Mouse (Mus musculus) embryonic stem cell, embryonic (primary cell): ENCODE results near the gene Galnt6.

Experiments
- CTCF ChIA-PET, 4 experiments: fragments of 300-600 bp in 2 of 4; fragments of 350-600 bp in 2 of 4; sonication (Branson Sonifier 250); formaldehyde crosslinking; loops; one replicate each; lab custom pipeline; 2022; ENCODE audit warnings: inconsistent platforms in 2 of 4; lab: Charles Lee
- POLR2A ChIA-PET, 4 experiments: fragments of 300-600 bp in 2 of 4; fragments of 350-600 bp in 2 of 4; sonication (Branson Sonifier 250); formaldehyde crosslinking; loops; one replicate each; lab custom pipeline; 2022; ENCODE audit warnings: antibody characterized with exemption in 4 of 4, inconsistent platforms in 1 of 4; lab: Charles Lee

The Galnt6 gene

DNA sequence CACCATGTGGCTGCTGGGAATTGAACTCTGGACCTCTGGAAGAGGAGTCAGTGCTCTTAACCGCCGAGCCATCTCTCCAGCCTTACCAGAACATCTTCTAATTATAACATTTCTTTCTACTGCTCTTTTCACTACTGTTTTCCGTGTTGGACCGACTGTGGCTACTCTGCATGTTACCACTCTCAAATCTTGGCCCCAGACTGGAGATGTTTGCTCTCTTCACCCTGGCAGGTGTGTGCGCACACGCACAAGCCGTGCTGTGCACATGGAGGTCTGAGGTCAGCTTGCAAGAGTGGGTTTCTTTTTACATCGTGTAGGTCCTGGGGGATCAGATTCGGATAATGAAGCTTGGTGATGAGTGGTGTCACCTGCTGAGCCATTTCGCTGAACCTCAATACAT, 30.1 kb upstream of the Galnt6 start:
- ChIA-PET POLR2A (no interaction called here), CTCF (no interaction called here)

GRCm38 (mm10) chr15:100757527-100757978, 28.4 kb upstream of the Galnt6 start:
- ChIA-PET POLR2A (interaction anchor here in 3 of 4 experiments (0.6 to 1.6 kb wide), 19 partner anchors 12 to 1077 kb away, joined by 3 to 10 read pairs (median 3); partner anchors contain the start of gene Galnt6 (in 1 of the 3)), CTCF (interaction anchor here (0.6 to 1.8 kb wide), 102 partner anchors 9 to 1804 kb away, joined by 3 to 22 read pairs (median 4); partner anchors contain the start of genes Galnt6 (in 2 of the 4), Scn8a (in 2 of the 4), Dip2b (in 1 of the 4) and Gm49450 (in 1 of the 4))

- ChIA-PET CTCF (interaction anchor here in 3 of 4 experiments (0.5 to 1.3 kb wide), 6 partner anchors 73 to 485 kb away, joined by 3 to 4 read pairs (median 4); no protein-coding TSS in a partner anchor), POLR2A (interaction anchor here in 3 of 4 experiments (1.2 to 1.9 kb wide), 4 partner anchors 17 to 35 kb away, joined by 3 to 4 read pairs (median 4); no protein-coding TSS in a partner anchor)
Observed at GRCm38 (mm10) chr15:100755881-100756624, 26.9 kb upstream of the Galnt6 start.

- ChIA-PET CTCF (interaction anchor here in 3 of 4 experiments (0.5 to 1.3 kb wide), 12 partner anchors 25 to 1134 kb away, joined by 3 to 6 read pairs (median 4); no protein-coding TSS in a partner anchor), POLR2A (interaction anchor here in 3 of 4 experiments (0.6 to 2.3 kb wide), 7 partner anchors 18 to 333 kb away, joined by 3 to 10 read pairs (median 4); no protein-coding TSS in a partner anchor)
Observed at GRCm38 (mm10) chr15:100755498-100755859, 26.3 kb upstream of the Galnt6 start.

GRCm38 (mm10) chr15:100754805-100755497, 25.8 kb upstream of the Galnt6 start:
- ChIA-PET CTCF (interaction anchor here (0.5 to 1.8 kb wide), 17 partner anchors 25 to 1134 kb away, joined by 3 to 8 read pairs (median 4); no protein-coding TSS in a partner anchor), POLR2A (interaction anchor here in 3 of 4 experiments (0.6 to 2.4 kb wide), 19 partner anchors 17 to 1541 kb away, joined by 3 to 10 read pairs (median 4); partner anchors contain the start of gene Galnt6 (in 1 of the 3))

DNA sequence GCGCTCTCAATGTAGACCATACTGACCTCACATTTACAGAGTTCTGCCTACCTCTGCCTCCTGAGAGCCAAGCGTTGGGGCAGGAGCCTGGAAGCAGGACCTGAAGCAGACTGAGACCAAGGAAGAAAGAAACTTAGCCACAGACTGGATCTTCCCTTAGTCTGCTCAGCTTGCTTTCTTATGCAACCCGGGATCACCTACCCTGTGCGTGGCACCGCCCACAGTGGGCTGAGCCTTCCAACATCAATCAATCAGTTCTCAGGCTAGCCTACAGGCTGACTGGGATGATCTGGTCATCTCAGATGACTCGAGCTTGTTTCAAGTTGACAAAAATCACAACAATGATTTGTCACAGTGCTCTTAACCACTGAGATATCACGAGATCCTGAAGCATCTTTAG, 24.9 kb upstream of the Galnt6 start:
- POLR2A ChIA-PET, result interaction anchor here in 3 of 4 experiments (0.5 to 2.4 kb wide), 39 partner anchors 16 to 1541 kb away, joined by 3 to 10 read pairs (median 3); partner anchors contain the start of genes Galnt6 (in 2 of the 3) and Scn8a (in 1 of the 3)
- CTCF ChIA-PET, result interaction anchor here (0.5 to 1.8 kb wide), 28 partner anchors 10 to 410 kb away, joined by 3 to 10 read pairs (median 3); no protein-coding TSS in a partner anchor

GRCm38 (mm10) chr15:100753045-100753444, 23.9 kb upstream of the Galnt6 start:
- POLR2A ChIA-PET, result interaction anchor here in 3 of 4 experiments (0.7 to 2.4 kb wide), 16 partner anchors 16 to 300 kb away, joined by 3 to 9 read pairs (median 4); partner anchors contain the start of genes Galnt6 (in 1 of the 3) and Scn8a (in 1 of the 3)
- CTCF ChIA-PET, result interaction anchor here in 1 of 4 experiments (1.1 to 1.8 kb wide), 3 partner anchors 244 to 300 kb away, joined by 3 to 8 read pairs (median 5); no protein-coding TSS in a partner anchor

DNA sequence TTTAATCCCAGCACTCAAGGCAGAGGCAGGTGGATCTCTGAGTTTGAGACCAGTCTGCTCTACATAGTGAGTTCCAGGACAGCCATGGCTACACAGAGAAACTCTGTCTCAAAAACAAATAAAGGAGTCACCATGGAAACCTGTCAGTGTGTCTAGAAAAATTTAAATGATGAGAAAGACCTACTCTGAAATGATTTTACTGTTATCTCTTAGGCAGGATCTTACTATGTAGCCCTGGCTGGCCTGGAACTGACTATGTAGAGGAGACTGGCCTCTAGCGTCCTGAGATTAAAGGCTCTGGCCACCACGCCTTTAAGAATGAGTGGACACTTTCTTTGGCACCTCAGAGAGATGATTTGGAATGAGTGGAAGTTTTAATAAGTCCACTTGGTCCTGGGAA, 23.3 kb upstream of the Galnt6 start:
- POLR2A ChIA-PET, result interaction anchor here in 3 of 4 experiments (0.7 to 2.4 kb wide), 5 partner anchors 15 to 120 kb away, joined by 3 to 9 read pairs (median 4); partner anchors contain the start of gene Galnt6 (in 1 of the 3)
- CTCF ChIA-PET, result no interaction called here

DNA sequence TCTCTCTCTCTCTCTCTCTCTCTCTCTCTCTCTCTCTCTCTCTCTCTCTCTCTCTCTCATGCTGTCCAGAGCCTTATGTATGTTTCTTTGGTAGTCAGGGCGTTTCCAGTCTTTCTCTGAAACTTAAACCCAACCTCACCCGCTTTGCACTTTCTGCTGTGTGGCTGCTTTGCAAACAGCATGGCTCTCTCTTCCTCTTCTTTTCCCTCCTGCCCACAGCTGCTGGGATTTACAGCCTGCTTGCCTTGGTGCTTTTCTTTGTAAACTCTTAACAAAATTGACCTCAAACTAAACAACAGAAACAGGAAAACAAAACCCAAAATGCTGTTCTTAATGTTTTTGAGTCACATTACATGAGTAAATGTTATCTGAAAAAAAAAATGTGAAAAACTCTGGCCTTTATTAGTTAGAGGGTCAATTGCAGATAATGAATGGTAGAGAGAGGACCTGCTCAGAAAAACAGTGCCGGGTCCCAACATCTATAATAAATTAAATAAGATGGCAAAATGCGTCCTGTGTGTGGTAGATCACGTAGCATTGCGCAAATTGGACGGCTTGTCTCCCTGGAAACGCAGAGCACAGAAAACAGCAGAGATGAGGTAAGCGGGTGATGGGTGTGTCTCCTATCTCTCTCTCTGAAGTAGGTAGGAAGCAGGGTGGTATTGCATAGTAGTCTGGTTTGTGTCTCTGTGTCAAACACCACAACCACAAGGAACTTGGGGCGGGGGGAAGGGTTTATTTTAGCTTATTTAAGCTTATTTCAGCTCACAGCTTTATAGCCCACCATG, 20.8 kb upstream of the Galnt6 start:
- ChIA-PET CTCF (interaction anchor here in 1 of 4 experiments (1.4 kb wide), 1 partner anchor 67 kb away, joined by 5 read pairs; no protein-coding TSS in a partner anchor), POLR2A (interaction anchor here in 2 of 4 experiments (0.7 to 1.4 kb wide), 2 partner anchors 12 to 134 kb away, joined by 3 to 4 read pairs; no protein-coding TSS in a partner anchor)

DNA sequence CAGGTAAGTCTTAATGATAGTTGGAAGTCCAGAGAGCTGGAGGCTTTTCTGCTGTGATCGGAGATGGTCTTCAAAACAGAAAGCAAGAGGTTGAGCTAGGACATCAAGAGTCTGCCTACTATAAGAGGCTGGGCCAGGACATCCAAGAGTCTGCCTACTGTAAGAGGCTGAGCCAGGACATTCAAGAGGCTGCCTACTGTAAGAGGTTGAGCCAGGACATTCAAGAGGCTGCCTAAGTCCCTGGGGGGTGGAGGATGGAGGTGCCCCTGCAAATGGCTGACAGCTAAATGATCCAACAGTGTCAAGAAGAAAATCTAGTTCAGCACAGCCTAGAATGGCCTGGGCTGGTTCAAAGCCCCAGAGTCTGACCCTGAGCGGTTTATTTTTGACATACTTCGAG, 19.4 kb upstream of the Galnt6 start:
- CTCF ChIA-PET, result interaction anchor here in 2 of 4 experiments (0.5 to 0.6 kb wide), 2 partner anchors 370 to 1358 kb away, joined by 3 read pairs; no protein-coding TSS in a partner anchor

DNA sequence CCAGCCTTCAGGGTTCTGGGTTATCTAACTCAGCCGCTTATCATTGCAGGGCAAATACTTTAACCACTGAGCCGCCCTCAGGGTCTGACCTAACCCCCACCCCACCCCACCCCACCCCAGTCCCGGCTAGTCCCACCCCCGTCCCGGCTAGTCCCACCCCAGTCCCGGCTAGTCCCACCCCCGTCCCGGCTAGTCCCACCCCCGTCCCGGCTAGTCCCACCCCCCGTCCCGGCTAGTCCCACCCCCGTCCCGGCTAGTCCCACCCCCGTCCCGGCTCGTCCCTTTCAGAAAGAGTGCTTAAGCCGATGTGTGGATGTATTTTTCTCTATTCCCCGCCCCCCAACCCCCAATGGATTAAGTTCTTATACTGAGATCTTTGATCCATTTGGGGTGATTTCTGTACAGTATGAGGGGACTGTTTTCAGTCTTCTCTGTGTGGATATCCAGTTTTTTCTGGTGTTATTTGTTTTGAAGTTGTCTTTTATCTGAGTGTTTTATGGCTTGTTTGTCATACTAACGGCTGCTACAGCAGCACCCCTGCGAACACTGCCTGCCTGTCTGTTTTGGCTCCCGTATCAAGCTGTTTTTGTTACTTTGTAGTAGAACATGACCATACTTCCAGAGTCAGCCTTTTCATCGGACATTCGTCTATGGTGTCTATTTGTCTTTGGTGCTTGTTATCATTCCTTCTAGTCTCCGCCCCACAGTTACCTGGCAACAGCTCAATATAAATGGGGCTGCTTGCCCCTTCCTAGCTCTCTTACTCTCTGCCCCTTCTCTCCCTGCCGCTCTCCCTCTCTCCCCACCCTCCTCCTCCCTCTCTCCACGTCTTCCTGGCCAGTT, 18.2 kb upstream of the Galnt6 start:
- CTCF ChIA-PET, result interaction anchor here (0.6 to 1.5 kb wide), 8 partner anchors 10 to 269 kb away, joined by 3 to 9 read pairs (median 4); no protein-coding TSS in a partner anchor
- POLR2A ChIA-PET, result interaction anchor here in 3 of 4 experiments (0.6 to 1.5 kb wide), 12 partner anchors 10 to 731 kb away, joined by 3 to 5 read pairs (median 3); partner anchors contain the start of gene Slc4a8 (in 1 of the 3)

More for the DNA sequence above, 19.4 kb upstream of the Galnt6 start:
- POLR2A ChIA-PET, result interaction anchor here in 2 of 4 experiments (1.2 to 1.5 kb wide), 2 partner anchors 25 to 256 kb away, joined by 3 read pairs; no protein-coding TSS in a partner anchor

DNA sequence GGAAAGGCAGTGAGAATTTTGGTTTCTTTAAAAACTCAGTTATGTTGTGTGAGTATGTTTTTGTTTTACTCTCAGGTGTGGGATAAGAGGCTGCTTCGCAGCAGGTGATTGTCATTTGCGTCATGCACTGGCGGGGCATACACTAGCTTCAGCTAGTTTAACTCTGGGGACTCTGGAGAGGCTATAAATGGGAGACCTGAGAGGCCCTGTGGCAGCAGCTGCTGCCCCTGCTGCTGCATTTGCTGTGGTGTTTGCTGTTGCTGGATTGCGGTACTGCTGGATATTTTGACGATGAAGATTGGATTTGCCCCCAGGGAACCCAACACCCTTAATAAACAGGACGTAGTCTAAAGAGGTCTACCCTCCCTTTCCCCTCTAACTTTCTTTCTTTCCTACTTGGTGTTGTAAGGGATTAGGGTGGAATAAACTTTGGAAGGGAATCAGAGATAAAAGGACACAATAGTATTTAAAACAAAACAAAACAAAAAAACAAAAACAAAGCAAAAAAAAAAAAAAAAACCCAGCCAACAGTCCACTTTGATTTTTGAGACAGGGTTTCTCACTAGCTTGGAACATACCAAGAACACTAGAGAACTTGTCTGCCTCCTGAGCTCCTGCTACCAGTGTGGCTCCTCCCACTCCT, 17.4 kb upstream of the Galnt6 start:
- ChIA-PET CTCF (interaction anchor here in 3 of 4 experiments (0.6 to 1.5 kb wide), 6 partner anchors 11 to 269 kb away, joined by 3 to 9 read pairs (median 4); no protein-coding TSS in a partner anchor), POLR2A (interaction anchor here in 3 of 4 experiments (0.6 to 1.3 kb wide), 11 partner anchors 10 to 732 kb away, joined by 3 to 5 read pairs (median 3); partner anchors contain the start of genes Slc4a8 (in 1 of the 3) and Tfcp2 (in 1 of the 3))

DNA sequence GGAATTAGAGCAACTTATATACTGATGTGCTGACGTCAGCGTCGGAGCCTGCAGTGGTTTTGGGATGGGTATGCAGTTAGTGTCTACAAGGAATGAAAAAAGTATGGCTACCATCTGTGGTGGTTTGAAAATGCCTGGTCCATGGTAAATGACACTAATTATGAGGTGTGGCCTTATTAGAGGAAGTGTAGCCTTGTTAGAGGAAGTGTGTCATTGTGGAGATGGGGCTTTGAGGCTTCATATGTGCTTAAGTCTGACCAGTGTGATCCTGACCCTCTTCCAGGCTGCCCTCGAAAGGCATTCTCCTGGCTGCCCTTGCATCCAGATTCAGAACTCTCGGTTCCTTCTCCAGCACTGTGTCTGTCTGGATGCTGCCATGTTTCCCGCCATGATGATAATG, 14.1 kb upstream of the Galnt6 start:
- ChIA-PET POLR2A (interaction anchor here in 1 of 4 experiments (0.6 kb wide), 1 partner anchor 321 kb away, joined by 8 read pairs; the partner anchor contains the start of gene Gm5475), CTCF (interaction anchor here in 1 of 4 experiments (0.8 kb wide), 1 partner anchor 14 kb away, joined by 3 read pairs; the partner anchor contains the start of gene Galnt6)

- POLR2A ChIA-PET, result no interaction called here
- CTCF ChIA-PET, result no interaction called here
Observed at GRCm38 (mm10) chr15:100739442-100739841, 10.3 kb upstream of the Galnt6 start.

DNA sequence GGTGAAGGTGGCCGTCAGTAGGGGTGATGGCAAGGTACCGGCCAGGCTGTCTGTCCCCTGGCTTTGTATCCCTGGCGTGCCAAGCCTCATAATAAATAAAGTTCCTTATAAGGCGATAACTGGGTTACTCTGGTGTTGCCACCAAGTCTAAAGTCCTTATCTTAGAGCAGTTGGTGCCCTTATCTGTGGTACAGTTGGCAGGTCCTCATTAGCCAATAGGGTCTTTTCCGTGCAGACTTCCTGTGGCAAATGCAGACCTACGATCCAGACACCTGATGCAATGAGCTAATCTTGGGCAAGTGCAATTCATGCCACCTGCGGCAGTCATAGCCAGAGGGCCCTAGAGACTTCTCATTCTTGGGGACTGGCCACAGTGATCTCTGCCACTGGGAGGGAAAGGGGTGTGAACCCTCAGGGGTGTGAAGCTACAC, 9.2 kb upstream of the Galnt6 start:
- ChIA-PET CTCF (interaction anchor here in 3 of 4 experiments (0.6 to 1.3 kb wide), 3 partner anchors 19 to 221 kb away, joined by 3 to 5 read pairs (median 3); no protein-coding TSS in a partner anchor), POLR2A (interaction anchor here in 3 of 4 experiments (0.5 to 2.1 kb wide), 4 partner anchors 12 to 107 kb away, joined by 3 to 9 read pairs (median 3); no protein-coding TSS in a partner anchor)
